Mouse (Mus musculus) cerebellum, adult 8-10 months (tissue): ENCODE measurements around the gene Stx3.

Experiments
- DNase-seq: peaks from one replicate; pipeline ENCODE4 v3.0.0; 2022

Stx3 gene

DNA sequence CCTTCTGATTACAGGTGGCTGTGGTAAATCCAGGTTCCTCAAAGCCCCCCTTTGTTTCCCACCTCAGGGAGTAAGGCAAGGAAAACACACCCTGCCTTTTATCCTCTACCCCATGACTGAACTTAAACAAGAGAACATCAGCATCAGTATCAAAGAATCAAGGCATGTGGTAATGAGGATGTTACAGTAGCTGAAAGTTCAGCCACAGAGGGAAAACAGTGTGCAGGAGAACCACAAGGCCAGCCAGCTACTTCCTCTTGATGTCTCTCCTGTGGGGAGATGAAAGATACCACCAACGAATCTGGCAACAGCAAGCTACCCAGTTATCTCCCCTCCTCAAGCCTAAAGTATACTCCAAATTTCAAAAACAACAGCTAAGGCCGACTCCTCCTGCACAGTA lies 12.0 kb downstream of the Stx3 start:
- DNase-seq: no peak

- DNase-seq: no peak
These were observed 14.8 kb downstream of the Stx3 start for GRCm38 (mm10) chr19:11804423-11804822.

DNA sequence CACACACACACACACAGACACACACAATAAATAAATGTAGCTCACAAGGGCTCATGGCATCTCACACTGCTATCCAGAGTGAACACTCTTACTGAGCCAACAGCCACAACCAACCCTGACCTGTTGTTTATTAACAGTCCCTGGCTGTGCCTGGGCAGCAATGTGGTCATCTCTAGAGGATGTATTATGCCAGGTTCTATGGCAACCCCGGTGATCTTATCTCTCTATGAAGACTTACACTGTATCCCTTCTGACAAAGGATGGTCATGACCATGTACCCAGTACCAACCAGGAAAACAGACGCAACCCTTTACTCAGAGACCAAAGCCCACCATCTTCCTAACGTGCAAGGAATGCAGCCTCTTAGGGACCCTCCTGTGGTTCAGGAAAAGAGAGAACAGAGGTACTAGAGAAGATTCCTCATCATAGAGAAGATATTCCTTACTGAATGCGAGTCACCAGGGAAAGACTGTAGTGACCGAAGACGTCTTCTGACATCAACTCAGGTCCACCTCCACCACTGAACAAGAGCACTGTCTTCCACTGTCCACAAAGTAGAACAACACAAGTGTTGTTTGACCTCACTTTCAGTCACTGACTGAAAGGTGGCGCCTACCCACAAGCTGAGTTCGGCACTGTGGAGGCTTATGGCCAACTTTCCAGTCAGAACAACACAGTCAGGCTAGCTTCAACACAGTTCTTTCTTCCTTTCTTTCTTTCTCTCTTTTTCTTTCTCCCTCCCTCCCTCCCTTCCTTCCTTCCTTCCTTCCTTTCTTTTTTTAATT lies 18.5 kb downstream of the Stx3 start:
- no peak for DNase-seq

GRCm38 (mm10) chr19:11794447-11794846 lies 24.8 kb downstream of the Stx3 start:
- no peak for DNase-seq

- DNase-seq: no peak
These were observed 25.4 kb downstream of the Stx3 start for GRCm38 (mm10) chr19:11793741-11794359.

DNA sequence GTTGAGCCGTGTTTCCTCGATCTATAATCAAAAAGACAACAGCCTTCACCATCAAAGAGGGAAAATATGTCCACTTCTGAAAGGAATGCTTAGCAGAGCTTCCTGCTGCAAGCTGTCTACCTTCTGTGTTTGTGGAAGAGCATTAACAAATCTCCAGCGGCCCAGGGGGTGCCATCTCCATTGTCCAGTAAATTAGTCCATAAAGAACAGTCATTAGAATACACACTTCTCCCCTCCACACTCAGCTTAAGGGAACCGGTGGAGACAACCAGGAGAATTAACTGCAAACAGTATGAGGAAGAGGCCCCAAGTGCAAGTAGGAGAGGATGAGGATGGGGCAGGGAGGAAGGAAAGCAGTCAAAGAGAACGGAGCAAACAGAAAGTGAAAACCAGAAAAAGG lies 27.4 kb downstream of the Stx3 start:
- no peak for DNase-seq

- no peak for DNase-seq
These were observed 30.3 kb downstream of the Stx3 start for GRCm38 (mm10) chr19:11788876-11789275.

- DNase-seq: no peak
These were observed 31.4 kb downstream of the Stx3 start for GRCm38 (mm10) chr19:11787826-11788225.

GRCm38 (mm10) chr19:11785409-11786154 lies 33.6 kb downstream of the Stx3 start:
- no peak for DNase-seq

DNA sequence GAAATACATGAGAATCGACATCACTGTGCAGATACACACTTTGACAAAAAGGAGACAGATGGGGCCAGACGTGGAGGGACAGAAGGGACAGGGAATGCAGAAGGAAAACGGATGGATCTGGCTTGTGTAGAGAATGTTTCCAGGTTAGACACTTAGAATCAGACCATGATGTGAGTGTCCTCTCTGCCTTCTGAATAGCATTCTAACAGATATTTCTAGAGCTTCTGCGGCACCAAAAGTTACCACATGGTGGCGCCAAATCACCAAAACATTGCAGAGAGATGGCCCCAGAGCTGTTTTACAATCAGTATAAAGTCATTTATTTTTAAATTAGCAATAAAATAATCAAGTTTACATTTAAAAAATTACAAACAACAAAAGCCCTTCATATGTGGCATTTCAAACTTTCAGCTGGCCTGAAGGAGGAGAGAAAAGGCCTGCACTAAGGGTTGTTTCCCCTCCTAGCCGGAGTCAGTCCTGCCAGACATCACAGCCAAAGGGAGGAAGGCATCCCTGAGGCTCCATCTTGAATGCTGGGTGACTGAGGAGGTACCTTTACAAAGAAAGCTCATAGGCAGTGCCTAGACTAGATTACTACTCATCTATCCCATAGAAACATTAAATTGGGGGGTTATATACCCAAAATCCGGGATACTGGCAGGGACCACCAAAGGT lies 41.9 kb downstream of the Stx3 start:
- peak; percentile 58 for DNase-seq

DNA sequence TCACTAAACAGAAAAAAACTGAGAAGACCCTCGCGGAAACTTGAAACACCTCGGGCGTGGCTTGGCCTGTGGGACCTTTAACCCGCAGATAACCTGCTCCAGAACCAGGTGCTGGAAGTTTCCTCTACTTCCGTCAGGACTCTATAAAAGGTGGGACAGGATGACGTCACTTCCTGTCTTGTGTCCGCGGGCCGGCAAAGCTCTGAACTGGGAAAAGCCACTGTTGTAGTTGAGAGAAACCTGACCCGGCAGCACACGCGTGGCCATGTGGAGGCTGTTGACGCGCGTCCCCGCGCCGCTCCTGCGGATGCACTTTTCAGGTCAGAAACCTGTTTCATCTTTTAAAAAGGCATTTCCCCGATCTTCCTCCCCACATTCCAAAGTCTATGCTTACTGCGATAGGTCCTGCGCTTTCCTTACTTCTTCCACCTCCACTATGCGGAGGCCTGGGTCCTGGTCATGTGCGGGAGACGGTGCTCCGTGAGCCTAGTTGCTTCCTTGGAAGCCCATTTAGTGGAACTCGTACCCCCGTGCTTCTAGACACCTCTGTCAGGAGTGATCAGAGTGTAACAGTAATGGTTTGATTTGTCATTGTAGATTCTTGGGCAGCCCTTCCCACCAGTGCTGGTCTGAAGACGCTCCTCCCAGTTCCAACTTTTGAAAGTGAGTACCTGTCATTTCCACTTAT lies 48.9 kb downstream of the Stx3 start, which contains the start of gene Mrpl16:
TSS of gene Mrpl16 (plus strand) at position 187 of the 688 bp plus-strand sequence.
- peak; percentile 92 for DNase-seq

DNA sequence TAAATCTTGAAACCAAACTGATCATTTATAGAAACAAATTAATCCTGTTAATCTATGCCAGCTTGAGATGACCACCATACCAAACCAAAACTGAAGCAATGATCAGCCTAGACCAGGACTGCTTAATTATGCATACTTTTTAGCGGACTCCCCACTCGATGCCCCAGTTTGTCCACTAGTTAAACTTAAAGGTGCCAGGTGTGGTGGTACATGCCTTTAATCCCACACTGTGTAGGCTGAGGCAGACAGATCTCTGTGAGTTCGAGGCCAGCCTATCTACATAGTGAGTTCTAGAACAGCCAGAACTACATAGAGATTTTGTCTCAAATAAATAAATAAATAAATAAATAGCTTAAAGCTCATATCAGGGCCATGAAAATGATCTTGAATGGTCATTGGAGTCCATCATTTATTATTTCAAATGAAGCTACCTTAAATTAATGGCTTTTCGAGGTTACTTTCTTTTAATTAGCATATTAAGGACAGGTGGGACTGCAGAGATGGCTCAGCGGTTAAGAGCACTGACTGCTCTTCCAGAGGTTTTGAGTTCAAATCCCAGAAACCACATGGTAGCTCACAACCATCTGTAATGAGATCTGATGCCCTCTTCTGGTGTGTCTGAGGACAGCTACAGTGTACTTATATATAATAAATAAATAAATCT lies 49.8 kb downstream of the Stx3 start:
- DNase-seq: no peak

- DNase-seq: no peak
These were observed 51.0 kb downstream of the Stx3 start for GRCm38 (mm10) chr19:11768163-11768562.

DNA sequence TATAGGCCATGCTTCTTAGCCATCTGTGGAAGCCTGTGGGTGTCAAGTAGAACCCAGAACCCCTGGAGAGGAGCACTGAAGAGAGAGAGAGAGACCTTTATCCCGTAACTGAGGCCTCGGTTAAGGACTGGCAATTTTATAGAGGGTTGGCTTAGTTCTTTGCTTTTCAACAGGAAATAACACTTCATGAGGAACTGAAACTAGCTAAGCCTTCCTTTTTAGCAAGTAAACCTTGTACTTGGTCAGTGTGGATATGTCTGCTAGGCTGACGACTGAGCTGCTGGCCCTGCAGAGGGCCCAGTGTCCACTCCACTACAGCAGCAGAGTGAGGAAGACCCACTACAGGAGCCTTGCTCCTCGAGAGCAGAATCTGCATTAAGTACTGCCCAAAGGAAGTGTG lies 52.8 kb downstream of the Stx3 start:
- DNase-seq: no peak

- no peak for DNase-seq
These were observed 54.1 kb downstream of the Stx3 start for GRCm38 (mm10) chr19:11765059-11765458.

- no peak for DNase-seq
These were observed 71.9 kb downstream of the Stx3 start, which contains the start of gene Gif for GRCm38 (mm10) chr19:11747298-11747697. Gene Gif (plus strand): TSS chr19:11747554.

GRCm38 (mm10) chr19:11745680-11746079 lies 73.5 kb downstream of the Stx3 start:
- no peak for DNase-seq

DNA sequence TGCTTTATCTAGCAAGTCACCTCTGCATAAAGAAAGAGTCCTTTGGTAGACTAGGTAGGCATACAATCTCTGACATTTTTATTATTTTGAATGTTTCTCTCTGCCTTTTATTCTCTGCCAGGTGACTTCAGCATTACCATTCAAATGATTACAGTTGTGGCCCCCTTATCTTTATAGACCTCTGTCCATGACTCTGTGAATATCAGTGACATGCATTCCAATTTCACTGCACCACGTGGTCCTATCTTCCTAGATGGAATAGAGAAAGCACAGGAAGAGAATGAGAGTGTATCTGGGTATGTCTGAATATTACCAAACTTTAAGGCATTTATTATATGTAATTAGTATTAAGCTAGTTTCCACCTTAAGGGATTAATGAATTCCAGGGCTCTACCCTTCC lies 82.7 kb downstream of the Stx3 start:
- DNase-seq: no peak

DNA sequence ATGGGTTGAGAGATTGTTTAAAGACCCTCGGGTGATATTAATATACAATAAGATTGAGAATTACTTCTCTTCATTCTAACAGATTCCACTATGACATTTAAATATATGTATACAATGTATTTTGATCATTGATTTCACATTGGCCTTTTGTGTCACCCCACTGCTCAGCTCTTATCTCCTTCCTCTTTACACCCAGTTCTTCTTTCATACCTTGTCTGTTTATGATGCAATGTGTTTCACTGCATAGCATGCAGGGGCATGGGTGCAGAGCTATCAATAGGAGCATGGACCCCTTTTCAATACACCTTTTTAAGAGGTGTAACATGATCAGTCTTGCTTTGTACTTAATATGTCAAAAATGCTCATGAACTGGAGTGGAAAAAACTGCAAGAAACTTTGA lies 88.9 kb downstream of the Stx3 start:
- no peak for DNase-seq

- no peak for DNase-seq
These were observed 91.9 kb downstream of the Stx3 start for GRCm38 (mm10) chr19:11727304-11727703.

- DNase-seq: no peak
These were observed 93.3 kb downstream of the Stx3 start for GRCm38 (mm10) chr19:11725915-11726314.
